Mouse (Mus musculus): ENCODE measurements around the gene Pdgfb. TPM values are rescaled to one million over a fixed set of nuclear protein-coding genes. Genes with fewer than 3 reads are reported as not detected.

Gene Pdgfb
- polyA plus RNA-seq, 1 experiment: 0.08 TPM

- Histone ChIP-seq H3K27me3 (ENCODE audit: control insufficient read depth) (no peaks in the 10 kb centered on the region), H3K4me1 (ENCODE audit: control insufficient read depth) (peaks cover 5% of the 10 kb centered on the region), H3K9me3 (ENCODE audit: control insufficient read depth, low read length) (no peaks in the 10 kb centered on the region), H3K4me3 (replicated peaks) (no peak overlapping the region), H3K36me3 (ENCODE audit: control insufficient read depth) (no peaks in the 10 kb centered on the region)
- no peak for TF ChIP-seq TAL1 (IDR thresholded peaks at IDR 0.05; ENCODE audit: low read length)
- TF ChIP-seq GATA1 (IDR thresholded peaks at IDR 0.05; ENCODE audit: low read length): no peak
Observed at GRCm38 (mm10) chr15:80038110-80038391, 23.3 kb upstream of the Pdgfb start.

DNA sequence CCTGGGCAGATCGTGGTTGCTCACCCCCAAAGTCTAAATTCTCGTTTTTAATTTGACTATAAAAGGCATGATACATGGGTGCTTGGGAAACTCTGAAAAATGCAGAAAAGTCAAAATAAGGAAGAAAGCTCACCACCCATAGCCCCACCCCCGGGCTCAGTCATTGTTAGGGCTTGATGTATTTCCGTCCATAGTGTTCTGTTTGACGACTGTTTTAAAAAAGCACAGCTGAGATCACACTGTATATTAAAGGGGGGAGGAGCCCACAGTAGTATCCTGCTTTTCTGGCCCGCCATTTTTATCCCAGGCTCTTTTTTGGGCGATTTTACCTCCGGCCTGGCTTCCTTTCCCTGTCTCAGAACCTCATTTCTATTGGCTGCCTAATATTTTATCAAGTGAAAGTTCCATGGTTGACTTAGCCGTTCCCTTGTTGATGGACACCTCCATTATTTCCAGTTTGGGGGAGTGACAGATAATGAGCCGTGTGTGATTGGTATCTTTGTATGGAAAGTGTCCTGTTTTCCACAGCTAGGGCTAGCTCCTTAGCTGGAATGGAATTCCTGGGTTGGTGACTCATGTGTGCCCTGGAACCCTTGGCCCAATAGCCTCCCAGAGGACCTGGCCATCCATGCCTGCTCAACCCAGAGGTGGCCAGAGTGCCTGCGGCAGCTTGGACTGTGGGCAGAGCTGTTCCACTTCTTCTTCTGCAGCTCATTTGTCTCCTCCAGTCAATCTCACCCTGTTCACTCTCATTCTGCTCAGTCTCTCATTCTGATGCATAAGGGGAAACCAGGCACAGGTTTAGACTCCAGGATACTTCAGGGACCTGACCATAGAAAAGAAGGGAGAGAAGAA is 22.7 kb upstream of the Pdgfb start:
- H3K4me3 ChIP-seq (replicated peaks): no peak overlapping the region
- H3K4me1 ChIP-seq (ENCODE audit: control insufficient read depth): peaks cover 5% of the 10 kb centered on the region
- no peaks in the 10 kb centered on the region for H3K27me3 ChIP-seq (ENCODE audit: control insufficient read depth)
- no peaks in the 10 kb centered on the region for H3K36me3 ChIP-seq (ENCODE audit: control insufficient read depth)
- H3K9me3 ChIP-seq (ENCODE audit: control insufficient read depth, low read length): no peaks in the 10 kb centered on the region
- no peak for TF ChIP-seq TAL1 (IDR thresholded peaks at IDR 0.05; ENCODE audit: low read length)
- TF ChIP-seq GATA1 (IDR thresholded peaks at IDR 0.05; ENCODE audit: low read length): no peak

DNA sequence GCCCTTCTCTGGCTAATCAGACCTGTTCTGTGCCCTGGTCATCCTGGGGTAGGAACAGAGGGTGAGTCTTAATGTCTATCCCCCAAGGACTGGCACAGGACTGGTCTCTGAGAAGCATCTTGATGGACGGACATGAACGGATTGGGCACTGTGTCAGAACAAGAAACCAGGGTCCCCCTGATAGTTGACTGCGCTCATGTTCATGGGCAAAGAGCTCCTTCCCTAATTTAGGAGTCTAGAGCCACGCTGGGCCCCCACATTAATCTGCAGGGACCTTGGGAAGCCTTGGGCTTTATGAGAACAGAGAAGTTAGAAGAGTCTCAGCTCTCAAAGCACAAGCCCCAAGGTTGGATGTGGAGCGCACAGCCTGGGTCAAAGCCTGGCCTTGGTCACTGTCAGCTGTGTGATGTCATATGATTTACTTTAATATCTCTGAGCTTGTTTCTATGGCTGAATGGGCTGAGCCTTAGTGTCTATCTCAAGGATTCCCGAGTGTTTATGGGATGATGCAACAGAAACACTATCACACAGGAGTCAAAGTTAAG is 20.6 kb upstream of the Pdgfb start:
- Histone ChIP-seq H3K9me3 (ENCODE audit: control insufficient read depth, low read length) (peaks cover 7% of the 10 kb centered on the region), H3K4me1 (ENCODE audit: control insufficient read depth) (peaks cover 5% of the 10 kb centered on the region), H3K27me3 (ENCODE audit: control insufficient read depth) (no peaks in the 10 kb centered on the region), H3K4me3 (replicated peaks) (no peak overlapping the region), H3K36me3 (ENCODE audit: control insufficient read depth) (no peaks in the 10 kb centered on the region)
- TF ChIP-seq TAL1 (IDR thresholded peaks at IDR 0.05; ENCODE audit: low read length) (no peak), GATA1 (IDR thresholded peaks at IDR 0.05; ENCODE audit: low read length) (no peak)

DNA sequence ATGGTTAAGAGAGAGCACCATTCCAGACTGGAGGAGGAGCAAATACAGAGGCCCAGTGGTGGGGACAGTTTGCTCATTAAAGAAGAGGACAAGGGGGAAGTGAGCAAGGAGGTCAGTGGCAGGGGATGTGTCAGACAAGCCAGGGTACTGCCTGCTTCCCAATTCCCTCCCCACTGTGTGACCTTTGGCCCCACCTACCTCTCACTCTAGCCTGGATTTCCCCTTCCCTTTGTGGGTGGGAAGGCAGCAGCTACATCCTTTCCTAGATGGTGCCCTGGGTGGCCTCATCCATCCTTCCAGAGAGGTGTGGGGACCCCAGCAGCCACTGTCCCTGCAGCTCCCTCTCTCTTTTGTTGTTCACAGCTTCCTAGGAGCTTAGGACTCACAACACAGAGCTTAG is 20.1 kb upstream of the Pdgfb start:
- Histone ChIP-seq H3K4me1 (ENCODE audit: control insufficient read depth) (peaks cover 5% of the 10 kb centered on the region), H3K27me3 (ENCODE audit: control insufficient read depth) (no peaks in the 10 kb centered on the region), H3K36me3 (ENCODE audit: control insufficient read depth) (no peaks in the 10 kb centered on the region), H3K9me3 (ENCODE audit: control insufficient read depth, low read length) (peaks cover 7% of the 10 kb centered on the region), H3K4me3 (replicated peaks) (no peak overlapping the region)
- TF ChIP-seq TAL1 (IDR thresholded peaks at IDR 0.05; ENCODE audit: low read length) (no peak), GATA1 (IDR thresholded peaks at IDR 0.05; ENCODE audit: low read length) (no peak)

- TF ChIP-seq TAL1 (IDR thresholded peaks at IDR 0.05; ENCODE audit: low read length) (no peak), GATA1 (IDR thresholded peaks at IDR 0.05; ENCODE audit: low read length) (no peak)
- H3K4me3 ChIP-seq (replicated peaks): no peak overlapping the region
- no peaks in the 10 kb centered on the region for H3K36me3 ChIP-seq (ENCODE audit: control insufficient read depth)
- H3K4me1 ChIP-seq (ENCODE audit: control insufficient read depth): peaks cover 5% of the 10 kb centered on the region
- H3K27me3 ChIP-seq (ENCODE audit: control insufficient read depth): no peaks in the 10 kb centered on the region
- H3K9me3 ChIP-seq (ENCODE audit: control insufficient read depth, low read length): peaks cover 7% of the 10 kb centered on the region
Observed at GRCm38 (mm10) chr15:80034366-80034765, 19.6 kb upstream of the Pdgfb start.

DNA sequence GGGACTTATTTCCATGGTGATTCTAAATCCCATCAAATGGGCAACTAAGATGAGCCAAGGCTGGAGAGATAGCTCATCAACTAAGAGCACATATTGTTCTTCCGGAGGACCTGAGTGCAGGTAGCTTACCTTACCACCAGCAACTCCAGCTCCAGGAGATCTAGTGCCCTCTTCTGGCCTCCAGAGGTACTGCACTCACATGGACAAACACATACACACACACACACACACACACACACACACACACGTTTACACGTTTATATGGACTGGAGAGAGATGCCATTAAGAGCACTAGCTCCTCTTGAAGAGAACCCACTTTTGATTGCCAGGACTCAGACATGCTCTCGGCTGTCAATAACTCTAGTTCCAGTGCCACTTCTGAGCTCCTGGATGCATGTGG is 16.4 kb upstream of the Pdgfb start:
- H3K27me3 ChIP-seq (ENCODE audit: control insufficient read depth): peaks cover 2% of the 10 kb centered on the region; the same call in 1 of the 2 replicates
- no peak overlapping the region for H3K4me3 ChIP-seq (replicated peaks)
- peaks cover 7% of the 10 kb centered on the region for H3K9me3 ChIP-seq (ENCODE audit: control insufficient read depth, low read length)
- TF ChIP-seq GATA1 (IDR thresholded peaks at IDR 0.05; ENCODE audit: low read length) (no peak), TAL1 (IDR thresholded peaks at IDR 0.05; ENCODE audit: low read length) (no peak)
- no peaks in the 10 kb centered on the region for H3K36me3 ChIP-seq (ENCODE audit: control insufficient read depth)
- H3K4me1 ChIP-seq (ENCODE audit: control insufficient read depth): no peaks in the 10 kb centered on the region

- Histone ChIP-seq H3K4me3 (replicated peaks) (no peak overlapping the region), H3K4me1 (ENCODE audit: control insufficient read depth) (no peaks in the 10 kb centered on the region), H3K9me3 (ENCODE audit: control insufficient read depth, low read length) (peaks cover 7% of the 10 kb centered on the region), H3K27me3 (ENCODE audit: control insufficient read depth) (peaks cover 2% of the 10 kb centered on the region; the same call in 1 of the 2 replicates), H3K36me3 (ENCODE audit: control insufficient read depth) (no peaks in the 10 kb centered on the region)
- TF ChIP-seq TAL1 (IDR thresholded peaks at IDR 0.05; ENCODE audit: low read length): no peak
- TF ChIP-seq GATA1 (IDR thresholded peaks at IDR 0.05; ENCODE audit: low read length): no peak
Observed at GRCm38 (mm10) chr15:80030399-80030798, 15.6 kb upstream of the Pdgfb start.

DNA sequence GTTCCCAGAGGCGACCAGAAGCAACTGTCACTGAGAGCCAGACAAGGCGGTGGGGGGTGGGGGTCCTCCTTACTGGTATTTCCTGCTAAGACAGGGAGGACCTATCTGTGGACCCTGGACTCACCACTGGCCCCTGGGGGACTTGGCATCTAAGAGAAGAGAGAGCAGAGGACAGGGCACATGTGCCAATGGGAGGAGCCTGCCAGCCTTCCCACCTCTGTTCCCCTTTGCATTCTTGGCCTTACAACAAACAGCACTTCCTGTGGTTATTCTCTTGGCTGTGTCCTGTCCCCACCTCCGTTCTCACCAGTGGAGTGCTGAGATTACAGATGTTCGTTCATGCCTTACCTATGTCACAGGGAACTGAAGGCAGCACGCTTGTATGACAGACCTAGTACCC is 14.1 kb upstream of the Pdgfb start:
- no peaks in the 10 kb centered on the region for H3K36me3 ChIP-seq (ENCODE audit: control insufficient read depth)
- no peak overlapping the region for H3K4me3 ChIP-seq (replicated peaks)
- H3K9me3 ChIP-seq (ENCODE audit: control insufficient read depth, low read length): peaks cover 7% of the 10 kb centered on the region
- no peak for TF ChIP-seq TAL1 (IDR thresholded peaks at IDR 0.05; ENCODE audit: low read length)
- no peak for TF ChIP-seq GATA1 (IDR thresholded peaks at IDR 0.05; ENCODE audit: low read length)
- H3K4me1 ChIP-seq (ENCODE audit: control insufficient read depth): no peaks in the 10 kb centered on the region
- H3K27me3 ChIP-seq (ENCODE audit: control insufficient read depth): peaks cover 5% of the 10 kb centered on the region; the same call in 1 of the 2 replicates

- H3K4me3 ChIP-seq (replicated peaks): no peak overlapping the region
- H3K9me3 ChIP-seq (ENCODE audit: control insufficient read depth, low read length): peaks cover 7% of the 10 kb centered on the region
- TF ChIP-seq GATA1 (IDR thresholded peaks at IDR 0.05; ENCODE audit: low read length) (no peak), TAL1 (IDR thresholded peaks at IDR 0.05; ENCODE audit: low read length) (no peak)
- peaks cover 7% of the 10 kb centered on the region; the same call in 1 of the 2 replicates for H3K27me3 ChIP-seq (ENCODE audit: control insufficient read depth)
- H3K36me3 ChIP-seq (ENCODE audit: control insufficient read depth): no peaks in the 10 kb centered on the region
- no peaks in the 10 kb centered on the region for H3K4me1 ChIP-seq (ENCODE audit: control insufficient read depth)
Observed at GRCm38 (mm10) chr15:80026689-80027353, 12.0 kb upstream of the Pdgfb start.

Data from erythroblast, embryonic 14.5 days (primary cell).